Mouse (Mus musculus): Measurements from ENCODE around the gene Xpo5. TPM values are rescaled to one million over a fixed set of nuclear protein-coding genes. Genes with fewer than 3 reads are reported as not detected.

Xpo5 gene
- total RNA-seq, 1 experiment, result 63.2 TPM

- TF ChIP-seq CHD2 (IDR thresholded peaks at IDR 0.05; ENCODE audit: low read depth, low read length), result no peak
- no peak for TF ChIP-seq ZNF384 (IDR thresholded peaks at IDR 0.05; ENCODE audit: low read depth, low read length)
- no peak for TF ChIP-seq MAFK (IDR thresholded peaks at IDR 0.05; ENCODE audit: insufficient read depth, low read depth, low read length)
- TF ChIP-seq ZC3H11A (IDR thresholded peaks at IDR 0.05; ENCODE audit: borderline replicate concordance, low read depth, low read length), result no peak
- TF ChIP-seq HCFC1 (IDR thresholded peaks at IDR 0.05; ENCODE audit: borderline replicate concordance, insufficient read depth, low read length), result no peak
These were observed 45.5 kb upstream of the Xpo5 start for GRCm38 (mm10) chr17:46157131-46157530.

DNA sequence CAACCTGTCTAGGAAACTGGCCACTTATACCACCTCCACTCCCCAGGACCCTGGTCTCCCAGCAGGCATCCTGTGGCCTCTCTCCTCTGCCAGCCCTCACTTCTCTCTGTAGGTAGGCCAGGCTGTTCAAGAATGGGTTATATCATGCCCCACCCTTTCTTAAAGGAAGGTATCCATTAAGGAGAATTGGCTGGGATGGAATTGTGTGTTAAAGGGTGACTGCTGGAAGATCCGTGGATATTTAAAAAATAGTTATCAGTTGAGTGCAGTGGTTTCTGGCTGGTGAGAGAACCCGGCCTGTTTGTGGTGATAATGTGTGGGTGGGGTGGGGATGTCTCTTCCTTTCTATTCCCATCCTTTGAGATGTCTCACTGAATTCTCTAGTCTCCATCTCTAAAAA, 43.3 kb upstream of the Xpo5 start:
- in situ Hi-C loops (cut with MboI; ENCODE audit: low sequenced_read_pairs in 2 of 2, unreplicated experiment in 2 of 2), result no loop called here
- Histone ChIP-seq H3K4me3 (ENCODE audit: insufficient read depth in 1 of 2, low read depth in 1 of 2, low read length in 2 of 2, poor library complexity in 1 of 2, severe bottlenecking in 1 of 2) (peak overlapping the region in 1 of 2 experiments; percentile 70; a peak in 1 of 4 replicates), H3K9me3 (ENCODE audit: control insufficient read depth, insufficient read depth, low read depth, low read length) (no peaks in the 10 kb centered on the region), H3K27ac (ENCODE audit: insufficient read depth, low read depth, low read length, poor library complexity, severe bottlenecking) (no peak overlapping the region), H3K9ac (ENCODE audit: insufficient read depth, low read depth, low read length, poor library complexity, severe bottlenecking) (no peak overlapping the region), H3K4me1 (ENCODE audit: control insufficient read depth in 2 of 2, insufficient read depth in 2 of 2, low read length in 2 of 2, poor library complexity in 1 of 2) (peaks cover 0 to 8% of the 10 kb centered on the region in 2 experiments; a peak in 1 of 4 replicates), H3K36me3 (ENCODE audit: control insufficient read depth, insufficient read depth, low read length, poor library complexity, severe bottlenecking) (no peaks in the 10 kb centered on the region; the same call in 1 of the 2 replicates)
- DNase-seq (ENCODE audit: low read depth, low spot score), result no peak
- no peak for TF ChIP-seq CHD2 (IDR thresholded peaks at IDR 0.05; ENCODE audit: low read depth, low read length)
- TF ChIP-seq ZNF384 (IDR thresholded peaks at IDR 0.05; ENCODE audit: low read depth, low read length), result no peak
- no peak for TF ChIP-seq HCFC1 (IDR thresholded peaks at IDR 0.05; ENCODE audit: borderline replicate concordance, insufficient read depth, low read length)
- no peak for TF ChIP-seq MAFK (IDR thresholded peaks at IDR 0.05; ENCODE audit: insufficient read depth, low read depth, low read length)
- no peak for TF ChIP-seq ZC3H11A (IDR thresholded peaks at IDR 0.05; ENCODE audit: borderline replicate concordance, low read depth, low read length)

More at GRCm38 (mm10) chr17:46157131-46157530, 45.5 kb upstream of the Xpo5 start:
- H3K4me3 ChIP-seq (ENCODE audit: insufficient read depth in 1 of 2, low read depth in 1 of 2, low read length in 2 of 2, poor library complexity in 1 of 2, severe bottlenecking in 1 of 2), result no peak overlapping the region
- no peaks in the 10 kb centered on the region for H3K9me3 ChIP-seq (ENCODE audit: control insufficient read depth, insufficient read depth, low read depth, low read length)
- peaks cover 0 to 12% of the 10 kb centered on the region in 2 experiments; a peak in 2 of 4 replicates for H3K4me1 ChIP-seq (ENCODE audit: control insufficient read depth in 2 of 2, insufficient read depth in 2 of 2, low read length in 2 of 2, poor library complexity in 1 of 2)
- in situ Hi-C loops (cut with MboI; ENCODE audit: low sequenced_read_pairs in 2 of 2, unreplicated experiment in 2 of 2), result no loop called here
- H3K27ac ChIP-seq (ENCODE audit: insufficient read depth, low read depth, low read length, poor library complexity, severe bottlenecking), result no peak overlapping the region
- no peaks in the 10 kb centered on the region for H3K36me3 ChIP-seq (ENCODE audit: control insufficient read depth, insufficient read depth, low read length, poor library complexity, severe bottlenecking)
- H3K9ac ChIP-seq (ENCODE audit: insufficient read depth, low read depth, low read length, poor library complexity, severe bottlenecking), result no peak overlapping the region
- DNase-seq (ENCODE audit: low read depth, low spot score), result no peak

GRCm38 (mm10) chr17:46160090-46160662, 42.4 kb upstream of the Xpo5 start:
- Histone ChIP-seq H3K4me1 (ENCODE audit: control insufficient read depth in 2 of 2, insufficient read depth in 2 of 2, low read length in 2 of 2, poor library complexity in 1 of 2) (peaks cover 0 to 8% of the 10 kb centered on the region in 2 experiments; a peak in 1 of 4 replicates), H3K9me3 (ENCODE audit: control insufficient read depth, insufficient read depth, low read depth, low read length) (no peaks in the 10 kb centered on the region), H3K9ac (ENCODE audit: insufficient read depth, low read depth, low read length, poor library complexity, severe bottlenecking) (peak overlapping the region; percentile 61; the same call in 1 of the 2 replicates), H3K36me3 (ENCODE audit: control insufficient read depth, insufficient read depth, low read length, poor library complexity, severe bottlenecking) (no peaks in the 10 kb centered on the region; the same call in 1 of the 2 replicates), H3K4me3 (ENCODE audit: insufficient read depth in 1 of 2, low read depth in 1 of 2, low read length in 2 of 2, poor library complexity in 1 of 2, severe bottlenecking in 1 of 2) (peak overlapping the region; percentile 63 to 70), H3K27ac (ENCODE audit: insufficient read depth, low read depth, low read length, poor library complexity, severe bottlenecking) (peak overlapping the region; percentile 46)
- peak; percentile 91 for DNase-seq (ENCODE audit: low read depth, low spot score)
- in situ Hi-C loops (cut with MboI; ENCODE audit: low sequenced_read_pairs in 2 of 2, unreplicated experiment in 2 of 2), result no loop called here
- TF ChIP-seq ZNF384 (IDR thresholded peaks at IDR 0.05; ENCODE audit: low read depth, low read length) (no peak), ZC3H11A (IDR thresholded peaks at IDR 0.05; ENCODE audit: borderline replicate concordance, low read depth, low read length) (no peak), CHD2 (IDR thresholded peaks at IDR 0.05; ENCODE audit: low read depth, low read length) (no peak), HCFC1 (IDR thresholded peaks at IDR 0.05; ENCODE audit: borderline replicate concordance, insufficient read depth, low read length) (no peak), MAFK (IDR thresholded peaks at IDR 0.05; ENCODE audit: insufficient read depth, low read depth, low read length) (no peak)

- Histone ChIP-seq H3K4me1 (ENCODE audit: control insufficient read depth in 2 of 2, insufficient read depth in 2 of 2, low read length in 2 of 2, poor library complexity in 1 of 2) (peaks cover 0 to 8% of the 10 kb centered on the region in 2 experiments; a peak in 1 of 4 replicates), H3K4me3 (ENCODE audit: insufficient read depth in 1 of 2, low read depth in 1 of 2, low read length in 2 of 2, poor library complexity in 1 of 2, severe bottlenecking in 1 of 2) (peak within 1 kb of the TSS; percentile 76 to 83), H3K9me3 (ENCODE audit: control insufficient read depth, insufficient read depth, low read depth, low read length) (no peaks in the 10 kb centered on the region), H3K27ac (ENCODE audit: insufficient read depth, low read depth, low read length, poor library complexity, severe bottlenecking) (peak within 1 kb of the TSS; percentile 46), H3K9ac (ENCODE audit: insufficient read depth, low read depth, low read length, poor library complexity, severe bottlenecking) (peak within 1 kb of the TSS; percentile 86), H3K36me3 (ENCODE audit: control insufficient read depth, insufficient read depth, low read length, poor library complexity, severe bottlenecking) (peaks cover 3% of the 10 kb centered on the region; the same call in 1 of the 2 replicates)
- DNase-seq (ENCODE audit: low read depth, low spot score), result peak; percentile 99
- TF ChIP-seq CHD2 (IDR thresholded peaks at IDR 0.05; ENCODE audit: low read depth, low read length) (peak; percentile 76; the same call in 1 of the 2 replicates), ZC3H11A (IDR thresholded peaks at IDR 0.05; ENCODE audit: borderline replicate concordance, low read depth, low read length) (no peak), MAFK (IDR thresholded peaks at IDR 0.05; ENCODE audit: insufficient read depth, low read depth, low read length) (no peak), HCFC1 (IDR thresholded peaks at IDR 0.05; ENCODE audit: borderline replicate concordance, insufficient read depth, low read length) (peak; percentile 99)
- in situ Hi-C loops (cut with MboI; ENCODE audit: low sequenced_read_pairs in 2 of 2, unreplicated experiment in 2 of 2), result no loop called here
These were observed 41.9 kb upstream of the Xpo5 start, which contains the start of gene Gtpbp2 for GRCm38 (mm10) chr17:46160686-46161085. TSS of gene Gtpbp2 (plus strand) at chr17:46161032.

Data from ES-E14 (cell line).